Mouse (Mus musculus): ENCODE measurements around the gene Tceal9. TPM values are rescaled to one million over a fixed set of nuclear protein-coding genes. Genes with fewer than 3 reads are reported as not detected.

Tceal9 gene
- polyA plus RNA-seq (2012; rRNA removed) = 1.8 and 2.1 TPM in 2 replicates

DNA sequence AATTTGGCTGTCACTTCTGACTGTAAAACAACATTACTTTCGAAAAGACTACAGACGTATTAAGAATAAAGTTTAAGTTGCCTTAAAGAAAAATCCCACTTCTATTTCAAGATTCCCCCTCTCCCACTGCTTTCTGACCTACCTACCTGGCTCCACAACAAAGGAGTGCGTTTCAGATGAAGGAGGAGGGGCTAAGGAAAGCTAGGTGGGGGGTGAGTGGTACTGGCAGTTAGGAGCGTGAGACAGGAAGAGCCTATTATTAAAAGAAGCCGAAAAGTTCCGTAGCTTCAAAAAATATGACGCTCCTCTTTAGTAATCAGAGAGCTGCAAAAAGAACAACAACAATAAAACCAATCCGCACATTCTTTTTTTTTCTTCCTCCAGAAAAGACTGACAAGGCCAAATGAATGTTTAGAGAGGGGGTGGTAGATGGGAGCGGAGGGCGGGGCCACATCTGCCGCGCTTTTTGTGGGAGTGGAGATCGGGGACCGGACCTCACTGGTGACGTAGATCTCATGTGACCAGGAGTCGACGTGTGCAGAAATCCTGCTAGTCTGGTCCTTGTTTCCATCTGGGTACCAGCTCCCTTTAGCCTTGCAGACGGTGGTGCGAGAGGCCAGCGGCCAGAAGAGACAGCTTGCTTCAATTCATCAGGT, at the start of gene Tceal9:
TSS of gene Tceal9 (plus strand) at position 506 of the 656 bp plus-strand sequence.

DNA sequence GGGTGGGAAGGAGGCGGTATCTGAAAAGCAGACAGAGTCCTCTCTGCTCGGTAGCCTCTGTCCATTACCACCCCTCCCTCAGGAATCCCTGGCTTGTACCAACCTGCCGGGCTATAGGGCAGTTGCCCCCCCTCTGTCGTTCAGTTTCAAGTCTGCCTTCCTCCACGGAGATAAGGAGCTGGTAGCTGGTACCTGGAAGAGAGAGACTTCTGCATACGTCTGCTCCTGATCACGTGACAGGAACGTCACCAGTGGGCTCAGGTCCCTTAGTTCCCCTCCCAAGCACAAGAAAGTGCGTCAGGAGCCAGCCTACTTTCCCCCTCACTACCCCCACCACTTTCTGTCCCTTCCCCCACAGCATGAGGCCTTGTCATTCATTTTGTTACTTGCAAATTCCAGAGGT, 41.2 kb upstream of the Tceal9 start, which contains the start of gene Tceal5:
TSS of gene Tceal5 (minus strand) at position 213 of the 403 bp plus-strand sequence.

GRCm38 (mm10) chrX:136214729-136215677, 29.9 kb upstream of the Tceal9 start, which contains the start of the genes Tceal7 and Bex1:
Gene Tceal7 (plus strand): TSS chrX:136214779.
Gene Bex1 (minus strand): TSS chrX:136215513.

DNA sequence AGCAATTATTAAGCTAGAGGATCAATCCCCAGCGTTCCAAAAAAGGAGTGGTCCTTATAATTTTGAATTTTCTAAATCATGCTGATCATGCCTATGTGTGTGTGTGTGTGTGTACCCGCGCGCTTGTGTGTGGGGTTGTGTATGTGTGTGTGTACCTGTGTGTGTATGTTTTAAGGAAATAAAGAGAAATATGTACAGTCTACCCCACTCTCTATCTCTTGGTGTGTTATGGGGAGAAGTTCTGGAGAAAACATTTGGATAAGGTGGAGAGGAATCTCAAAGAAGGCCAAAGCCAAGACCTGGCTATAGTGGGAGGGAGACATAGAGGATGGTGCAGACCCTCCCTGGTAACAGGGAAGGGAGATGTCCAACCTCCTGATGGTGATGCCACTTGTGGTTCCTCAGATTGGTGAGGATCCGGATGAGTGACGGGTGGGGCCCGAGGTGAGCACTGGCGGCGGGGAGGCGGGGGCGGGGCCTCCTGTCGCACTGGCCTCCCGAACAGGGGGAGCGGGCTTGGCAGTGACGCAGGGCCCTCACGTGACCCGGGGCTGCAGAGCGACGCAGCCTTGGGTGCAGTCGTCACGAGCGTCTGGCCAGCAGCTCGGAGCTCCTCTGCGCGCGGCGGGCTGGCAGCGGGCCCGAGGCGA, 25.0 kb downstream of the Tceal9 start, which contains the start of gene Bex3:
TSS of gene Bex3 (plus strand) at position 511 of the 650 bp plus-strand sequence.

Other genes starting within 250 kb of the Tceal9 start
- gene Arxes1, start 211.7 kb upstream of the Tceal9 start, polyA plus RNA-seq (2012; rRNA removed) = 0.57 and 1.1 TPM in 2 replicates
- gene Bex2, start 176.8 kb upstream of the Tceal9 start, polyA plus RNA-seq (2012; rRNA removed) = 1.1 and 1.6 TPM in 2 replicates
- gene Nxf3, start 159.8 kb upstream of the Tceal9 start, polyA plus RNA-seq (2012; rRNA removed) = 0.02 and 0.04 TPM in 2 replicates
- gene Bex4, start 106.1 kb upstream of the Tceal9 start, polyA plus RNA-seq (2012; rRNA removed) = 0.25 and 0.40 TPM in 2 replicates
- 0.25 and 0.27 TPM in 2 replicates for gene Tceal8, start 72.7 kb upstream of the Tceal9 start, polyA plus RNA-seq (2012; rRNA removed)
- gene Tceal5, start 41.2 kb upstream of the Tceal9 start, polyA plus RNA-seq (2012; rRNA removed) = 0.28 TPM in 1 of 2 replicates, not detected in the other
- gene Tceal7, start 30.3 kb upstream of the Tceal9 start, polyA plus RNA-seq (2012; rRNA removed) = not detected in 2 replicates
- gene Bex1, start 29.6 kb upstream of the Tceal9 start, polyA plus RNA-seq (2012; rRNA removed) = 0.24 and 0.53 TPM in 2 replicates
- gene Bex3, start 25.2 kb downstream of the Tceal9 start, polyA plus RNA-seq (2012; rRNA removed) = 7.9 and 8.0 TPM in 2 replicates

Data from stomach, adult 2 months (tissue).